Mouse (Mus musculus): ENCODE data around the gene Prom2. TPM values are rescaled to one million over a fixed set of nuclear protein-coding genes. Genes with fewer than 3 reads are reported as not detected.

Prom2 gene
- total RNA-seq (2021), result under 1 TPM; 0.46 to 0.70 TPM
- long read RNA-seq, experiment 1, result 0 reads
- long read RNA-seq, experiment 2, result 0 reads

DNA sequence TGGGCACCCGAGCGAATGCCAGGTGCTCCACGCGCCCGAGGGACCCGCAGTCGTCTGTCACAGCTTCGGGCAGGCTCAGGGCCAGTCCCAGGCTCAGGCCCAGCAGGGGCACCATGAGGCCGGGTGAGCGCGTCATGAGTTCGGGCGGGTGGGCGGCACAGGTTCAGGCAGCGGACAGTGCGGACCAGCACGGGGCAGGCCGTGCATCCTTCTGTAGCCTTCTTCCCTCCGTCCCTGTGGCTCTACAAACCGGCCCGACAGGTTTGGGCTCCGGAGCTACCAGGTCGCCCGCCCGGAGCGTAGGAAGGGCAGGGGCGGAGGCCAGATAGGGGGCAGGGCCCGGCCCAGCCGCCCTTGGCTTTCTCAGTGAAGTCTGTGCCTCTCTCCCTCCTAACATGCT lies at the start of gene Prom2:
Prom2 (minus strand) TSS at position 283 of the 400 bp plus-strand sequence.
- DNase-seq (ENCODE audit: low spot score in 2 of 2), result no peak

DNA sequence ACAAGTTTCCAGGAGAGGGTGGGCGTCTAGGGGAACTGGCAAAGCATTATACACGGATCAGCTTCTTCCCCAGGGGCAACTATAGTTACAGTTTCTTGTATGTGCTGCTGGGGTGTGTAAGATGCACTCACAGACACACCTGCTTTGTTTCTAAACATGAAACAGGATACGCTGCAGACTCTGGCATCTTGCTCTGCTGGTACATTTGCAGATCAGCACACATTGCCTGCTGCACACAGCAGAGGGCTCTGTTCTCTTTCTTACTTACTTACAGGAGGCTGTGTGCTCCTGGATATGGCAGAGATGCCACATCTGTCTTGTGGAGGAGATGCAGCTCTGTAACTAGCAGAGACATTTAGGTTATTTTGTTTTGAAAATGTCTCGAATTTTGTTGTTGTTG lies 49.6 kb upstream of the Prom2 start:
- DNase-seq (ENCODE audit: low spot score in 2 of 2), result no peak

DNA sequence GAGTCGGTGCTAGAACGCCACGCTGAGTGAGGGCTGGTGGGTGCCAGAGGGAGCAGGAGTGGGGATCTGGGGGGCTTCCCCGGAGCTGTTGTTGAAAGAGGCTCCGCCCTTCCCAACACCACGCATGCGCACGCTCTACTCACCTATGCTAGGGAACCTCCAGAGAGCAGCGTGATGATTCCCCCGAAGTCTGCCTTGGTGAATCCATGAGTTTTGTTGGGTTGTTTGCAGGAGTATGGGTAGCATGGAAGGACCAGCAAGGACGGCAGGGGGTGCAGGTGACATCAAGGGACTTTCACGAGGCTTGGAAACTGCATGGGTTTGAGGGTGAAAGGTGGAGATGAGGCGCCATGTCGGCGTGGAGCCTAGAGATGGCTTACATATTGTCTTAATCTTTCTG lies 48.9 kb upstream of the Prom2 start:
- DNase-seq (ENCODE audit: low spot score in 2 of 2), result no peak

DNA sequence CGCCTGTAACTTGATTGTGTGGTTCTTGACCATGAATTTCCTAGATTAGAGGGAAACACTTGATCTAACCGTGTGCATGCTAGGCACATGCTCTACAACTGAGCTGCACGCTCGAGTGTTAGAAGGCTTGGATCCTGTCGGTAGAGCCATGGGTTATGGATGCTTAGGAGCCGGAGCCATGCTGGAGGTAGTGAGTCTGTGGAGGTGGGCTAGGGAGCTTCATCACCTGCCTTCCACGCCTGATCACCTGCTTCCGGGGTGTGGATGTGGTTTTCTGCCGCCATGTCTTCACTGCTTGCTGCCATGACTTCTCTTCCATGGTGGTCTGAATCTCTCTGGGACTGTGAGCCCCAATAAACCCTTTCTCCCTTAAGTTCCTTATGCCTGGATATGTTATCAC lies 47.6 kb upstream of the Prom2 start:
- DNase-seq (ENCODE audit: low spot score in 2 of 2), result no peak

DNA sequence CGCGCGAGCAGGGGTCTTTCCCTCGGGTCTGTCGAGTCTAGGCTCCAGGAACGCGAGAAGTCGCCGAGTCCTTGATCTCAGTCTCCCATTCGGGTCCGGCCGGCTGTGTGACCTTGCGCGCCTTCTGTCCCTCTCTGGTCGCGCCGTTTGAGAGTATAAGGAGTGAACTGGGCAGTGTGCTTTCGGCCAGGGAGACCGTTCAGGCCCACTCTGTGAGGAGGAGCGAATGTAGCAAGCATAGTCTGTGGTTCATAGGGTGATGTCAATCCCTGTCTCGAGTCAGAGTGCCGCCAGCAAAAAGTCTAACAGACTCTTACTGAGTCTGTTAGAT lies 46.2 kb upstream of the Prom2 start:
- no peak for DNase-seq (ENCODE audit: low spot score in 2 of 2)

DNA sequence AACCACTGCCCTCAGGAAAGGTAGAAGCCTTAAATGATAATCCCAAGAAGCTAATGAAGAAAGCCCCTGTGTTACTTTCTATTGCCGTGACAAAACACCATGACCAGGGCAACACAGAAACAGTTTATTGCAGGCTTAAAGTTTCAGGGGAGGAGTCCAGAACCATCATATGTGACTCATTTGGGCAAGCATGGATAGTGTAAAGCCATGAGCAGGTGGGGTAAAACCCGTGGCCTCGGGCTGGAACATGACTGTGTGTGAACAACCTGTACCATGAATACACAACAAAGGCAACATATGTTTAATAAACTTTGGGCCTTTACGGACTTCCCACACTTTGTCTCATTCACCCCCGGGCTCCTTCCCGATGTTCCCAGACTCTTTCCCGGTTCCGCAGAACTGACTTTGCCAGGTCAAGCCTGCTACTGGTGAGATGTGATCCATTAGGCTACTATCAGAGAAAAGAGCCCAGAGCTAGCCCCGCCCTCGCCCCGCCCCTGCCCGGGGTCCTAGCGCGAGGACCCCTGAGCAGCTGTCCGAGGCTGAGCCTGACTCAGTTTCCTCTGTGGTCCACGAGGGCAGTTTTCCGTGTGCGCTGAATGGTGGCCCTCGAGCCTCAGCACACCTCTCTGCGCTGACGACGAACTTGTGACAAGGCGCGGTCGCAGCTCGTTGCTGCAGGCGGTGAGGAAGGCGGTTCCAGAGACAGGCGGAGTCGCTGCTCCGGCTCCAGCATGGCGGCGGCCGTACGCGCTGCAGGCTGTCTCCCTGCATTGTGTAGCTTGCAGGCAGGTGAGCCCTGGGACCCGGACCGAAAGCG lies 45.6 kb upstream of the Prom2 start, which contains the start of the genes Zfp661 and Mrps5:
Zfp661 (minus strand) TSS at position 401 of the 820 bp plus-strand sequence.
Mrps5 (plus strand) TSS at position 529 of the 820 bp plus-strand sequence.
- peak; percentile 80 for DNase-seq (ENCODE audit: low spot score in 2 of 2)

DNA sequence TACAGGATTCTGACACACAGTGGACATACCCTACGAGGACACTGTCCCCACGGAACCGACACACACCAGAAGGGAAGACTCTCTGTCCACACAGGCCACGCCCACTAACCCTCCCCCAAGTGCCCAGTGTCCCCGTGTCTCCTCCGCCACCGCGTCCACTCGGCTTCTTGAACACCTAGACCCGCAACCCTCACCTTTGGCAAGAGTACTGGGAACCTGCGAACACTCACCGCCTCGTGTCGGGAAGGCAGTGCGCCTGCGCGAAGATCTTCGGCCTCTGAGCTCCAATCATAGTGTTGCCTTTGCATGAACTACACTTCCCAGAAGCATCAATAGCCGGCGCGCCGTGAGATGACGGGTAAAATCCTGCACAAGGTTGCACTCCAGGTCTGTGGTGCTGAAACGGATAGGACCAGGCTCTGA lies 43.2 kb upstream of the Prom2 start:
- DNase-seq (ENCODE audit: low spot score in 2 of 2), result peak; percentile 86 to 89

DNA sequence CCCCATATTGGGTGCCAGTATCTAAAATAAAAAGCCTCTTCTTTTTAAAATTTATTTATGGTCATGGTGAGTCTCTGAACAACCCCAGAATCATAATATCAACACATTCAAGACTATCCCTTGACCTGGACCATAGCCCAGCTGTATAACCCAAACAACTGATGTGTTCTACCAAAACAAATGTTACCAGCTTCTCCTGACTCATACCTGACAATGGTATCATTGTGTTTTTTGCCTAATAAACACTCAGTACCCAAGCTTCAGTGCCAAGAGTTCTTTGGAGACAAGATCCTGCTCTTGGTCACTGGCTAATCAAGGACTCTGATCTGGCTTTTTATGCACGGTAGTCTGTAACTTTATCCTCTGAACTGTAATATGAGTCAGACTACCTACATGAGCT lies 32.1 kb upstream of the Prom2 start:
- DNase-seq (ENCODE audit: low spot score in 2 of 2), result no peak

DNA sequence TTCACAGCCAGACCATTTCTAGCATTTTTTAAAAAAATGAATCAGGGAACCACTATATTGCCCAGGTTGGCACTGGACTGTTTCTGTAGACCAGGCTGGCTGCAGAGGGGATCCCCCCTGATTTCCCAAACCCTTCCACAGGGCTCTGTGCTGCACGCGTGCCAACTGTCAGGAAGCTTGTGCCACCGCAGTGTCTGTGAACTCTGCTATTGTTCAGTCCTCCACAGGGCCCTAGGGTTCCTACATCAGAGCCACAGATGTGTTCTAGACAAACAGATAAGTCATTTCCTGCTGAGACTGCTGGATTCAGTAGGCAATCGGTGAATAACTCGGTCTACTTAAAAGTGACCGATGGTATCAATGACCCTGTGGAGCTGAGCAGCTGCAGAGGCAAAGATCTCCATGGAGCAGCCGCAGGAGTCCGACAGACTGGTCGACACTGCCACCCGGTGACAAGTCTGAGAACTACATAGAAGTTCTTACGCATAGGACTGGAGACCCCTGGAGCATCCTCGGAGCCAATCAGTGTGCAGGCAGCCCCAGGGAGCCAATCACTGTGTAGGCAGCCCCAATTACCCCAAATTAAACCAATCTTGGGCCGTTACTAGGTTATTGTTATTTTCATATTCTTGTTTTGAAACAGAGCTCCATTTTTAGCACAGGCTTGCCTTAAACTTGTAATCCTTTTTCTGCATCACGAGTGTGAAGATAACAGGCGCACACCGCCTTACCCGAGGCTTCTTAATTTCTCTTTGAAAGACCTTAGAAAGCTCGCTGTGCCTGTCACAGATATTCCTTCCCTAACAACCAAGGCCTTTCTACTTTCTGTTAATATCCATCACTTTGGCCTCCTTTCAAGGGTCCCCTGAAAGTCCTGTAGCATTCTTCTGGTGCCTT lies 18.1 kb upstream of the Prom2 start:
- peak; percentile 67 to 68 for DNase-seq (ENCODE audit: low spot score in 2 of 2)

DNA sequence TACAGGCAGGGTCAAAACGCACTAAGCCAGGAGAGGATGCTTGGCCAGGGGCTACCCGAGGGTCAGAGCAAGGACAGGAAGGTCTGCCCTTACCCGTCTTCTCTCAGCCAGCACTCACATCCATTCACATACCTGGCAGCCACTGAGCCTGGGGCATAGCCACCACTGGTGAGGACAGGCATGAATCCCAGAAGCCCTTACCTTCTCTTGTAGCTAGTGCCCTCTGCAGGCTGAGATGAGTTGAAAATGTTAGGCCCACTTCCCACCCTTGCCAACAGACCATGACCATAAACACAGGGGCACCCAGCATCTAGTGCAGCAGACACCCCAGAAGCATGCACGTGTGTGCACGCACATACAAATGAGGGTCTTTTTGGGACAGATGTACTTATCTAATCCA lies 9.8 kb upstream of the Prom2 start:
- no peak for DNase-seq (ENCODE audit: low spot score in 2 of 2)

DNA sequence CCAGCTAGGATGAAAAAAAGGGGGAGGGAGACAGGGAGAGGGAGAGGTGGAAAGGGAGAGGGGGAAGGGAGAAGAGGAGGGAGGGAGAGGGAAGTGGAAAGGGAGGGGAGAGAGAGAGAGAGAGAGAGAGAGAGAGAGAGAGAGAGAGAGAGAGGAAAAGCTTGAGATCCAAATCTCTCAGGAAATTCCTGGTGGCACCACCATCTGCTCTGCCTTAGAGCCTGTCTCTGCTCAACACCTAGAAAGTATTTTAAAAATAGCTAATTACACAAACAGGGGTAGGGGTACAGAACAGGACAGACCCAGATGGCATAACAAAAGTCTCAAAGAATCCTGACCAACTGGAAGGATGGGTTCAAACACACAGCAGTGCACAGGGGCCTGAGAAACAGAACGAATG lies 9.2 kb upstream of the Prom2 start:
- DNase-seq (ENCODE audit: low spot score in 2 of 2), result no peak

DNA sequence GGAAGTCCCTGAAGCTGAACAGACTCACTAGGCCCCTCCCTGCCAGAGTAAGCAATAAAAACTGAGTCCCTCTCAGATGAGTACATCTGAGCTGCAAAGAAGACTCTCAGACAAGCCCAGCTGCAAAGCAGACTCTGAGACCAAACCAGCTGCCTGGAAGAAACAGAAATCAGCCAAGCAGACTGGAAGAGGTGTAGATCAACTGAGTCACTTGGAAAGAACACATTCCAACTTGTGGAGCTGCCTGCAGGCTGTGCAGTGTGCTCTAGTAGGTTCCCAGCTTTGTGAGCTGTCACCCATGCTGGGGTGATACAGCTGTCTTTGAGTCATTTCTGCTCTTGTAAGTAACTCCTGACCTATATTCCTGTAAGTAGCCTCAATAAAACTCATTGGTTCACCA lies 8.4 kb upstream of the Prom2 start:
- no peak for DNase-seq (ENCODE audit: low spot score in 2 of 2)

DNA sequence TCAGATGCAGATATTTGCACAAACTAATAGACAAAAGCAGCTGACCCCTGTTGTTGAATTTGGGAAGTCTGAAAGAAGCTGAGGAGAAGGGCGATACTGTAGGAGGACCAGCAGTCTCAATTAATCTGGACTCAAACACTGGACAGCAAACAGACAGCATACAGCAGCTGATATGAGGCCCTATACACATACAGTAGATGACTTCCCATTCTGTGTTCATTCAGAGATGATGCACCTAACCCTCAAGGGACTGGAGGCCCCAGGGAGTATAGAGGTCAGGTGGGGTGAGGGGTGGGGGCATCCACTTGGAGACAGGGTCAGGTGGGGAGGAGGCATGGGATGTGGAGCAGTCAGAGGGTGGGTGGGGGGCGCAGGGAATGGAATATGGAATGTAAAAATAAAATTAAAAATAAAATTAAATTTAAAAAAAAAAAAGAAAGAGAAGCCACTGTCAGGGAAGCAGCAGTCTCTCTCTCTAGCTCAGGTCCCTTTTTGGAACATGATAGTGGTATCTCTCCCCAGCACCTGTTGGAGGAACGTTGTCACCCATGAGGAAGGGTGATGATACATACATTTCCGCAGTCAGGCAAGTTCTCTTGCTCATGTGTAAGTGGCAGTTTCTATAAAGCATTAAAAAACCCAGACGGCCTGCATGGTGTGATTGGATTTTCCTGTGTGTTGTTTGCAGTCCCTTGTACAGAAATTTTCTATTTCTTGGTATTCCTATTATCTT lies 7.2 kb upstream of the Prom2 start:
- DNase-seq (ENCODE audit: low spot score in 2 of 2), result no peak

DNA sequence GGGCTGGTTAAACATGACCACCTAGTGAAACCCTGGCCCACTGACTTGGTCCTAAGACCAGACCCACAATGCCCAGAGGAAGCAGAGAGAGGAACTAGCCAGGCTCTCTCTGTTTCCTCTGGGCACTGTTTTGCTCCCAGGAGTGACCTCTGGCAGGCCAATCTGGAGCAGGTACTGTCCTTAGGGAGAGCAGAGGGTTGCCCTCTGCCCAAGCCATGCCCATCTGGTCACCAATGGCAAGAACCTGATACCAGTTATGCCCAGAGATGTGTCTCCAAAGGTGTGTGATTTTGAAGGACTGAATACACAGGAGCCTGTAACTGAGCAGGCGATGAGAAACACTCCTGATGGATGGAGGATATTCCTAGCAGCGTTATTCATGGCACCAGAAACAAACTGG lies 430 bp upstream of the Prom2 start:
- DNase-seq (ENCODE audit: low spot score in 2 of 2), result no peak

DNA sequence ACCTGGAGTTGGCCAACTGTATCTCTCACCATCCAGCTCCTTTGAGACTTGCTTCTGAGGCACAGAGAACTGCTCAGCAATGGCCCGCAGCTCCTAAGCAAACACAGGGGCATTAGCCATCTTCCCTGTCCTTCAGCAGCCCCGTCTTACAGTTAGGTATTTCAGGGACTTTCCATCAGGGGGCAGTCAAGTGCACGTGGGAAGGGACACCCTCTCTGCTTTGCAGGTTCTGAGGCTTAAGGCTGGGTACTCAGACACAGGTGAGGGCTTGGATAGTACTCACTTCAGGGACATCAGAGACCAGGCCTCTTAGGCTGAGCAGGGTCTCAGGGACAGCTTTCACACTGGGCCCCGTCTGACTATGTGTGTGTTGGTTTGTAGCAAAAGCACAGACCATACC lies 1.8 kb downstream of the Prom2 start:
- DNase-seq (ENCODE audit: low spot score in 2 of 2), result no peak

DNA sequence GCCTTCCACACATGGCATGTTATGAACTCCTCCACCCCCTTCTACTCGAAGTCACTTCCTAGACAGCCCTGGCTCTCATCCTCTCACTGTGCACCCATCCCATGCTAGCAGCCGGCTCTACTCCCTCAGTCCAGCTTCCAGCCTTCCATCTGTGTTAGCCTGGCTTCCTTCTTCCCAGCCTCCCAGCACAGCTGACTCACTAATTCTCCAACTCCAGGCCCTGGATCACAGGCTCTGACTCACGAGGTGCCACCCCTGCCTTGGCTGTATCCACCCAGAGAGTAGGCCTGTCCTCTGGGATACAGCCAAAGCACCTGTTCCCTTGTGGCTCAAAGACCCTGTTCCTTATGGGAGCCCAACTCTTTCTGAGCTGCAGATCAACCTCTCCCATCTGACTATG lies 3.7 kb downstream of the Prom2 start:
- peak in 1 of 2 experiments; percentile 22 for DNase-seq (ENCODE audit: low spot score in 2 of 2)

DNA sequence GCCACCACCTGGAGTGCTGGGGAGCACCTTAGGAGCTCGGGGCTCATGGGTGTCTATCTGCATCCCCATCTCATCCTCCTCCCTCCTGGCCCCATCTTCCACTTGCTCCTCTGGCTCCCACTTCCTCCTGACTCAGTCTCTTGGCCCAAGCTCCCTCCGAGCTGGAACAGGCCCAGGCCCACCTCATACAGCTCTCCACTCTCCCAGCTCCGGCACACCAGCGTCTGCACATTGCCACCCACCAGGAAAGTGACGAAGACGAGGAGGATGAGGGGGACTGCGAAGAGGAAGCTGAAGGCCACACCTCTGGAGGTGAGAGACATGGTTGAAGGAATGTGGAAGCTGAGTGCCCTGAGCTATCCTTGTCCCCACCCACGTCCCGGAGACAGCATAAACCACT lies 5.9 kb downstream of the Prom2 start:
- no peak for DNase-seq (ENCODE audit: low spot score in 2 of 2)

DNA sequence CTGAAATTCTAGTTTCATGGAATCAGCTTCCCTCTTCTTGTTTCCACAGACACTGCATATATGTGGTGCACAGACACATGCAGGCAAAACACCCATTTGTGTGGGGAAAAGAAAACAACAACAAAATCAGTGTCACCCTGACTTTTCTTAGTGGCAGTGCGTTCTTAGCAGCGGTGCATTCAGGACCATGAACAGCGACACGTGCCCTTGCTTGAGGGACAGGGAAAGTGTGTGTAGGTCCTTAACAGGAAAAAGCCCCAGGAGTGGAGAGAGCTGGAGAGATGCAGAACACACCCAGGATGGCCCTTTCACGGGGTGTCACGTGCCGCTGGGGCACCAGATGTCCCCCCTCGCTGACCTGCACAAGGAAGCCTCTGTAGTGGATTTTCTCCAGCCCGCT lies 8.9 kb downstream of the Prom2 start:
- no peak for DNase-seq (ENCODE audit: low spot score in 2 of 2)

DNA sequence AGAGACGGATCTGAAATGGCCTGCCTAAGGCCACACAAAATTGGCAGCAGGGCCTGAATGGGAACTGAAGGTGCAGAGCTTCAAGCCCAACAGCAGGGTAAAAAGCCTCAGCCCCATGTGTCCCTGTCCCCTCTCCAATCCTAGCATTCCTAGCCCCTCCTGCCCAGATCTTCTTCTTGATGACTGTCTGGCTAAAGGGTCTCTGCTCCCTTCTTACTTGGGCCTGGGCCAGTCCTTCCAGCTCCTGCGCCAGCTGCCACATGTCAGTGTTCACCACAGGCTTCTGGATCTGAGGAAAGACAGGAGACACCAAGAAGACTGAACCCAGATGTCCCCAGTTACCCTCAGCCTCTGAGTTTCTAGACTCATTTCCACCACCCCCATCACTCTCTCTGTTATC lies 9.7 kb downstream of the Prom2 start:
- no peak for DNase-seq (ENCODE audit: low spot score in 2 of 2)

DNA sequence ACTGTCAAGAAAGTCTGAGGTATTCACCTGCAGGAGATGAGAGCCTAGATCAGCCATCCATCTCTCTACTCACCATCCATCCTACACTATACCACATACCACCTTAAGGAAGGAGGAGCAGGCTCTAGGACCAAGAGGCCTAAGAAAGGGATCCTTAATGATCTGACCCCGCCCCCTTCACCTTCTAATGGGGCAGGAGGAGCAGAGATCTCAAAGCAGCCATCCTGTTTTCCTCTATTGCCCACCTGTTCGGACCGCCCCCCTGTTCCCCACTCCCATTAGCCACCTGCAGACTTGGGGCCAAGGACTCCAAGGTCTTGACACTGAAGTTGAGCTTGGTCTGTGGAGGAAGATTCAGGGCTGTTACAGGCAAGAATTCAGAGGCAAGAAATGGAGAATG lies 10.8 kb downstream of the Prom2 start:
- no peak for DNase-seq (ENCODE audit: low spot score in 2 of 2)

DNA sequence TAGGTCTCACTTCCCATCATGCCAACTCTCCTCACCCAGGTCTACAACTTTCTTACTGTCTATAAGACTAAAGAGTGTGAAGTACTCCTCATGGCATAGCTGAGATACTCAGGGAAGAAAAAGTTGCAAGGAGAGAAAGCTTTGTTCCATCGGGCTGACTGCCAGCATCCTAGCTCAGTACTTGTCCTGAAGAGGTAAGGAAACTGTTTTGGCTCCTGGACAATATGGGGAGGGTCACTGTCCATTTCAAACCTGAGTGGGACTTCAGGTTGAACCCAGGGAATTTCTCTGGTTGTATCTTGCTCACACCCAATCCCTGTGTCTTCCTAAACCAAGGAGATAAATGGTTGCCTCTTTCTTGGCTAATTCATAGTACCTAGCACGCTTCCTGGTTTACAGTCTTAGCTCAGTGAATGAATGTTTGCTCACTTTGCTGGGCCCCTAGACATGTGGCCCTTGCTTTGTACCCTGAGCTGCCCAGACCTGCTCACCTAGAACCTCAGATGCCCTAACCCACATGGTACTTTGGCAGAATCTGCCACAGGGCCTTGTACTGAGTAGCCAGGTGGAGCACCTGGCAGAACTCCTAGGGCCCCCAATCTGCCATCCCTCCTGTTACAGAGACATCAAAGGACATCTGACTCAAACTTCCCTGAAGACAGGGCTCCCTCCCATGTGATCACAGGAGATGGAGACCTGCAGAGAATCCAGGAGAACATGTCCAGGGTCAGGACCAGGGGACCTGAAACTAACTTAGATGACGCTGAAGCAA lies 16.1 kb downstream of the Prom2 start:
- DNase-seq (ENCODE audit: low spot score in 2 of 2), result no peak

All from adrenal gland, adult 18-20 months (tissue).